Mouse (Mus musculus) kidney, embryonic 16.5 days (tissue): ENCODE measurements around the gene Cdk2ap2. TPM values are rescaled to one million over a fixed set of nuclear protein-coding genes. Genes with fewer than 3 reads are reported as not detected.

Source experiments
- polyA plus RNA-seq: library from polyadenylated mRNA; unstranded; fragments of >200 nt; fragmentation: Nextera tagmentation; extraction: Ambion mirVana; gene quantifications from 2 replicates; pipeline ENCODE4 v1.2.1, GENCODE M21; 2015

Cdk2ap2 gene
- polyA plus RNA-seq, 1 experiment from 2014 or later: 138 TPM

Other genes with a start within 250 kb of the Cdk2ap2 start
- 58.0 and 65.6 TPM in 2 replicates for gene Chka, start 245.4 kb upstream of the Cdk2ap2 start, polyA plus RNA-seq
- 56.1 and 62.7 TPM in 2 replicates for gene Tcirg1, start 190.0 kb upstream of the Cdk2ap2 start, polyA plus RNA-seq
- 365 and 401 TPM in 2 replicates for gene Ndufs8, start 184.4 kb upstream of the Cdk2ap2 start, polyA plus RNA-seq
- gene Aldh3b1, start 167.4 kb upstream of the Cdk2ap2 start, polyA plus RNA-seq: 3.9 and 5.1 TPM in 2 replicates
- 19.4 and 23.1 TPM in 2 replicates for gene Unc93b1, start 162.0 kb upstream of the Cdk2ap2 start, polyA plus RNA-seq
- not detected in 2 replicates for gene Aldh3b3, start 138.5 kb upstream of the Cdk2ap2 start, polyA plus RNA-seq
- gene Aldh3b2, start 124.9 kb upstream of the Cdk2ap2 start, polyA plus RNA-seq: 3.7 and 5.1 TPM in 2 replicates
- gene Acy3, start 110.6 kb upstream of the Cdk2ap2 start, polyA plus RNA-seq: 44.8 and 47.5 TPM in 2 replicates
- gene Tbx10, start 104.4 kb upstream of the Cdk2ap2 start, polyA plus RNA-seq: 1.5 TPM in 2 replicates
- gene Nudt8, start 96.6 kb upstream of the Cdk2ap2 start, polyA plus RNA-seq: 36.2 and 39.8 TPM in 2 replicates
- 3.9 and 5.2 TPM in 2 replicates for gene Gm49405, start 96.6 kb upstream of the Cdk2ap2 start, polyA plus RNA-seq
- gene Doc2g, start 93.9 kb upstream of the Cdk2ap2 start, polyA plus RNA-seq: 5.3 and 6.1 TPM in 2 replicates
- 261 and 285 TPM in 2 replicates for gene Ndufv1, start 84.4 kb upstream of the Cdk2ap2 start, polyA plus RNA-seq
- 526 and 535 TPM in 2 replicates for gene Gstp1, start 59.2 kb upstream of the Cdk2ap2 start, polyA plus RNA-seq
- 2.5 and 9.6 TPM in 2 replicates for gene Gstp2, start 51.2 kb upstream of the Cdk2ap2 start, polyA plus RNA-seq
- gene Gstp3, start 37.6 kb upstream of the Cdk2ap2 start, polyA plus RNA-seq: 0.36 and 0.49 TPM in 2 replicates
- gene Cabp2, start 15.6 kb upstream of the Cdk2ap2 start, polyA plus RNA-seq: 0.21 and 0.96 TPM in 2 replicates
- gene Pitpnm1, start 2.8 kb downstream of the Cdk2ap2 start, polyA plus RNA-seq: 20.0 and 22.2 TPM in 2 replicates
- gene Aip, start 28.7 kb downstream of the Cdk2ap2 start, polyA plus RNA-seq: 115 and 120 TPM in 2 replicates
- gene Gpr152, start 42.6 kb downstream of the Cdk2ap2 start, polyA plus RNA-seq: not detected in 2 replicates
- 0.14 and 0.21 TPM in 2 replicates for gene Cabp4, start 46.9 kb downstream of the Cdk2ap2 start, polyA plus RNA-seq
- gene Coro1b, start 51.4 kb downstream of the Cdk2ap2 start, polyA plus RNA-seq: 201 and 218 TPM in 2 replicates
- 0.49 and 1.1 TPM in 2 replicates for gene Ptprcap, start 56.4 kb downstream of the Cdk2ap2 start, polyA plus RNA-seq
- gene Rps6kb2, start 66.2 kb downstream of the Cdk2ap2 start, polyA plus RNA-seq: 62.9 and 63.7 TPM in 2 replicates
- gene Carns1, start 78.3 kb downstream of the Cdk2ap2 start, polyA plus RNA-seq: 2.9 and 3.3 TPM in 2 replicates
- 2.5 and 3.1 TPM in 2 replicates for gene Tbc1d10c, start 94.1 kb downstream of the Cdk2ap2 start, polyA plus RNA-seq
- gene Ppp1ca, start 94.9 kb downstream of the Cdk2ap2 start, polyA plus RNA-seq: 1,050 and 1,120 TPM in 2 replicates
- gene Rad9a, start 104.5 kb downstream of the Cdk2ap2 start, polyA plus RNA-seq: 39.4 and 39.9 TPM in 2 replicates
- 6.8 and 7.5 TPM in 2 replicates for gene Clcf1, start 117.1 kb downstream of the Cdk2ap2 start, polyA plus RNA-seq
- gene AC109138.7, start 117.2 kb downstream of the Cdk2ap2 start, polyA plus RNA-seq: not detected in 2 replicates
- 34.2 and 36.3 TPM in 2 replicates for gene Pold4, start 134.7 kb downstream of the Cdk2ap2 start, polyA plus RNA-seq
- 22.9 and 24.3 TPM in 2 replicates for gene Ssh3, start 172.0 kb downstream of the Cdk2ap2 start, polyA plus RNA-seq
- 7.4 and 9.0 TPM in 2 replicates for gene Ankrd13d, start 186.0 kb downstream of the Cdk2ap2 start, polyA plus RNA-seq
- 15.9 and 20.0 TPM in 2 replicates for gene Grk2, start 209.0 kb downstream of the Cdk2ap2 start, polyA plus RNA-seq